In genomic region chr4:137308377-137308776, GRCm38 (mm10) we compare ENCODE assay signal across 8 mouse cellular contexts. TPM values are rescaled to one million over a fixed set of nuclear protein-coding genes. Genes with fewer than 3 reads are reported as not detected.
DNase-seq lines count a peak whose midpoint lies in the region; ATAC-seq lines count a peak whose summit lies in the region.
"Had no signal": no experiment of that assay in that cellular context is flagged by ENCODE, and none has a peak within 500 bp of the region (broad histone marks: within the 10 kb centered on the region; RNA-seq: fewer than 3 reads in every experiment).

No protein-coding gene starts in this region.

- no peak overlapping the region for H3K4me3 ChIP-seq in kidney, embryonic 16.5 days (ENCODE audit: low read length)
- H3K4me3 ChIP-seq in lung, embryonic 16.5 days (ENCODE audit: low read length) = no peak overlapping the region
- H3K4me3 ChIP-seq: megakaryocyte, embryonic 14.5 days had no signal

- no peak for ATAC-seq in kidney, embryonic 16.5 days (ENCODE audit: low FRiP score, low TSS enrichment)
- ATAC-seq in CD4-positive, CD25-positive, alpha-beta regulatory T cell, adult 4 months = peak; percentile 39
- peak; percentile 59; the same call in 1 of the 2 replicates for ATAC-seq in lung, embryonic 16.5 days (ENCODE audit: low read depth)

- H3K9me3 ChIP-seq in kidney, embryonic 16.5 days (ENCODE audit: low read length) = no peaks in the 10 kb centered on the region
- H3K9me3 ChIP-seq in lung, embryonic 16.5 days (ENCODE audit: control insufficient read depth, low read length) = no peaks in the 10 kb centered on the region
- H3K9me3 ChIP-seq: megakaryocyte, embryonic 14.5 days had no signal

- H3K4me1 ChIP-seq in kidney, embryonic 16.5 days (ENCODE audit: insufficient read depth, low read length) = peaks cover 45% of the 10 kb centered on the region
- H3K4me1 ChIP-seq in lung, embryonic 16.5 days (replicated peaks; ENCODE audit: control insufficient read depth, insufficient read depth, low read length) = no peaks in the 10 kb centered on the region; the same call in 1 of the 2 replicates

- H3K27me3 ChIP-seq in kidney, embryonic 16.5 days (ENCODE audit: insufficient read depth, low read length) = no peaks in the 10 kb centered on the region
- H3K27me3 ChIP-seq in lung, embryonic 16.5 days (ENCODE audit: control insufficient read depth, insufficient read depth, low read depth, low read length) = no peaks in the 10 kb centered on the region
- H3K27me3 ChIP-seq: megakaryocyte, embryonic 14.5 days had no signal

- no peaks in the 10 kb centered on the region for H3K36me3 ChIP-seq in kidney, embryonic 16.5 days (ENCODE audit: insufficient read depth, low read length)
- H3K36me3 ChIP-seq in lung, embryonic 16.5 days (ENCODE audit: control insufficient read depth, insufficient read depth, low read length) = no peaks in the 10 kb centered on the region

- H3K9ac ChIP-seq in kidney, embryonic 16.5 days (replicated peaks; ENCODE audit: low read length) = no peak overlapping the region
- H3K9ac ChIP-seq in lung, embryonic 16.5 days (ENCODE audit: low read length) = no peak overlapping the region

- DNase-seq in kidney, adult 18-20 months = peak; percentile 31
- DNase-seq in A20 (ENCODE audit: low read depth, low spot score) = peak; percentile 42
- peak; percentile 77 for DNase-seq in cerebellum, adult 9-10 months
- DNase-seq in ovary, adult 18-20 months (ENCODE audit: low spot score) = no peak

- 42% methylated on average over 5 of the region's 5 CpGs for WGBS in kidney, embryonic 16.5 days
- 41% methylated on average over 5 of the region's 5 CpGs for WGBS in lung, embryonic 16.5 days

- H3K4me2 ChIP-seq in kidney, embryonic 16.5 days (replicated peaks; ENCODE audit: low read depth, low read length) = no peak overlapping the region
- no peak overlapping the region for H3K4me2 ChIP-seq in lung, embryonic 16.5 days (ENCODE audit: low read depth, low read length)

- H3K27ac ChIP-seq in kidney, embryonic 16.5 days (ENCODE audit: low read length) = no peak overlapping the region
- no peak overlapping the region for H3K27ac ChIP-seq in lung, embryonic 16.5 days (ENCODE audit: low read length)

RNA-seq across cellular contexts. Expression of gene Wnt4, which starts 31.1 kb away (rescaled TPM):
- 7.9 and 10.8 TPM in 2 replicates for polyA plus RNA-seq in kidney, embryonic 16.5 days (2015; fragmentation: Nextera tagmentation; extraction: Ambion mirVana)
- under 1 TPM in 1 of 2 experiments, not detected in 1; 0.32 TPM for polyA plus RNA-seq in CD4-positive, CD25-positive, alpha-beta regulatory T cell, adult 4 months (2017; shearing (Covaris generic))
- 0.48 and 0.62 TPM in 2 replicates for polyA plus RNA-seq in lung, embryonic 16.5 days (2015; fragmentation: Nextera tagmentation; extraction: Ambion mirVana)

RNA-seq across cellular contexts. Expression of gene Cdc42, which starts 49.1 kb away (rescaled TPM):
- 739 and 758 TPM in 2 replicates for polyA plus RNA-seq in kidney, embryonic 16.5 days (2015; fragmentation: Nextera tagmentation; extraction: Ambion mirVana)
- 100 to 1,000 TPM; 630 to 632 TPM for polyA plus RNA-seq in CD4-positive, CD25-positive, alpha-beta regulatory T cell, adult 4 months (2017; shearing (Covaris generic))
- polyA plus RNA-seq in lung, embryonic 16.5 days (2015; fragmentation: Nextera tagmentation; extraction: Ambion mirVana) = 699 and 707 TPM in 2 replicates
